Mouse (Mus musculus): ENCODE data around the gene Ptpro.

The Ptpro gene

GRCm38 (mm10) chr6:137294973-137295820, 43.1 kb downstream of the Ptpro start:
- DNase-seq (ENCODE audit: low read depth) = no peak

GRCm38 (mm10) chr6:137302561-137302960, 50.4 kb downstream of the Ptpro start:
- no peak for DNase-seq (ENCODE audit: low read depth)

GRCm38 (mm10) chr6:137303824-137304223, 51.7 kb downstream of the Ptpro start:
- DNase-seq (ENCODE audit: low read depth) = no peak

- no peak for DNase-seq (ENCODE audit: low read depth)
Measured at GRCm38 (mm10) chr6:137315265-137315664, 63.1 kb downstream of the Ptpro start.

GRCm38 (mm10) chr6:137316358-137316757, 64.2 kb downstream of the Ptpro start:
- DNase-seq (ENCODE audit: low read depth) = no peak

GRCm38 (mm10) chr6:137317509-137317908, 65.4 kb downstream of the Ptpro start:
- DNase-seq (ENCODE audit: low read depth) = no peak

- no peak for DNase-seq (ENCODE audit: low read depth)
Measured at GRCm38 (mm10) chr6:137318242-137318861, 66.2 kb downstream of the Ptpro start.

- no peak for DNase-seq (ENCODE audit: low read depth)
Measured at GRCm38 (mm10) chr6:137319658-137320057, 67.5 kb downstream of the Ptpro start.

GRCm38 (mm10) chr6:137327718-137328117, 75.6 kb downstream of the Ptpro start:
- no peak for DNase-seq (ENCODE audit: low read depth)

- DNase-seq (ENCODE audit: low read depth) = no peak
Measured at GRCm38 (mm10) chr6:137328228-137328627, 76.1 kb downstream of the Ptpro start.

- no peak for DNase-seq (ENCODE audit: low read depth)
Measured at GRCm38 (mm10) chr6:137330782-137331181, 78.7 kb downstream of the Ptpro start.

GRCm38 (mm10) chr6:137331826-137332225, 79.7 kb downstream of the Ptpro start:
- DNase-seq (ENCODE audit: low read depth) = no peak

- no peak for DNase-seq (ENCODE audit: low read depth)
Measured at GRCm38 (mm10) chr6:137339071-137339470, 87.0 kb downstream of the Ptpro start.

GRCm38 (mm10) chr6:137343688-137344441, 91.7 kb downstream of the Ptpro start:
- no peak for DNase-seq (ENCODE audit: low read depth)

- DNase-seq (ENCODE audit: low read depth) = no peak
Measured at GRCm38 (mm10) chr6:137360166-137360565, 108.0 kb downstream of the Ptpro start.

GRCm38 (mm10) chr6:137362216-137362615, 110.1 kb downstream of the Ptpro start:
- no peak for DNase-seq (ENCODE audit: low read depth)

GRCm38 (mm10) chr6:137364681-137365080, 112.6 kb downstream of the Ptpro start:
- no peak for DNase-seq (ENCODE audit: low read depth)

GRCm38 (mm10) chr6:137365637-137366036, 113.5 kb downstream of the Ptpro start:
- DNase-seq (ENCODE audit: low read depth) = no peak

GRCm38 (mm10) chr6:137370745-137371144, 118.6 kb downstream of the Ptpro start:
- DNase-seq (ENCODE audit: low read depth) = no peak

GRCm38 (mm10) chr6:137371455-137371854, 119.3 kb downstream of the Ptpro start:
- DNase-seq (ENCODE audit: low read depth) = no peak

- DNase-seq (ENCODE audit: low read depth) = no peak
Measured at GRCm38 (mm10) chr6:137373920-137374319, 121.8 kb downstream of the Ptpro start.

GRCm38 (mm10) chr6:137382546-137382945, 130.4 kb downstream of the Ptpro start:
- no peak for DNase-seq (ENCODE audit: low read depth)

GRCm38 (mm10) chr6:137386344-137386743, 134.2 kb downstream of the Ptpro start:
- no peak for DNase-seq (ENCODE audit: low read depth)
